Mouse (Mus musculus): ENCODE results near the gene Fam161b. TPM values are rescaled to one million over a fixed set of nuclear protein-coding genes. Genes with fewer than 3 reads are reported as not detected.

Gene Fam161b
- polyA plus RNA-seq, 1 experiment from 2014 or later, result 21.1 TPM

DNA sequence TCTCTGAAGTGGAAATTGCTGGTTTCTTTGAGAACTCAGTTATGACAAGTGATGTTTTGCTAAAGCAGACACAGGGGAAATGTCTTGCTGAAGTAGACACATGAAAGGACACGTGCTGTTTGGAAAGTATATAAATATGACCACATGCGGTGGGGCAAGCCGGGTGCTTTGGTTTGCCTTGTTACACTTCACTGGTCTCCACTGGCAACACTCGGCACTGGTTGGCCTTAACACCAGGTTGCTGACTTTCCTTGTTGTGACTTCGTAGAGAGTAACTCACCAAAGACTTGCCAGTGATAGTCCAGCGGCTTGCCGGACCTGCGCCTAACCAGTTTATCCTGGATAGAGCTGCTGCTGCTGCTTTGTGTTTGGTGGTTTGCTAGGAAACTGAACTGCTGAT is 26.5 kb upstream of the Fam161b start:
- no peak for ATAC-seq
- H3K4me3 ChIP-seq (ENCODE audit: low read depth, low read length), result no peak overlapping the region

GRCm38 (mm10) chr12:84385408-84385807 is 23.8 kb upstream of the Fam161b start:
- Histone ChIP-seq H3K4me1 (ENCODE audit: control insufficient read depth, insufficient read depth, low read length) (no peaks in the 10 kb centered on the region), H3K9me3 (replicated peaks; ENCODE audit: control insufficient read depth, low read length, poor library complexity, severe bottlenecking) (no peaks in the 10 kb centered on the region), H3K36me3 (ENCODE audit: control insufficient read depth, insufficient read depth, low read length) (no peaks in the 10 kb centered on the region; the same call in 1 of the 2 replicates), H3K4me3 (ENCODE audit: low read depth, low read length) (no peak overlapping the region), H3K27ac (ENCODE audit: low read length) (no peak overlapping the region), H3K9ac (ENCODE audit: low read depth, low read length) (no peak overlapping the region), H3K4me2 (ENCODE audit: low read length) (no peak overlapping the region), H3K27me3 (ENCODE audit: control insufficient read depth, insufficient read depth, low read depth, low read length) (no peaks in the 10 kb centered on the region)
- 93% methylated on average over 4 of the region's 4 CpGs for WGBS
- ATAC-seq, result no peak

More for the DNA sequence above, 26.5 kb upstream of the Fam161b start:
- H3K4me1 ChIP-seq (ENCODE audit: control insufficient read depth, insufficient read depth, low read length), result no peaks in the 10 kb centered on the region
- H3K4me2 ChIP-seq (ENCODE audit: low read length), result no peak overlapping the region
- H3K36me3 ChIP-seq (ENCODE audit: control insufficient read depth, insufficient read depth, low read length), result peaks cover 3% of the 10 kb centered on the region; the same call in 1 of the 2 replicates
- 89% methylated on average over 8 of the region's 8 CpGs for WGBS
- no peak overlapping the region for H3K27ac ChIP-seq (ENCODE audit: low read length)
- no peaks in the 10 kb centered on the region for H3K27me3 ChIP-seq (ENCODE audit: control insufficient read depth, insufficient read depth, low read depth, low read length)
- H3K9ac ChIP-seq (ENCODE audit: low read depth, low read length), result no peak overlapping the region
- H3K9me3 ChIP-seq (replicated peaks; ENCODE audit: control insufficient read depth, low read length, poor library complexity, severe bottlenecking), result no peaks in the 10 kb centered on the region

DNA sequence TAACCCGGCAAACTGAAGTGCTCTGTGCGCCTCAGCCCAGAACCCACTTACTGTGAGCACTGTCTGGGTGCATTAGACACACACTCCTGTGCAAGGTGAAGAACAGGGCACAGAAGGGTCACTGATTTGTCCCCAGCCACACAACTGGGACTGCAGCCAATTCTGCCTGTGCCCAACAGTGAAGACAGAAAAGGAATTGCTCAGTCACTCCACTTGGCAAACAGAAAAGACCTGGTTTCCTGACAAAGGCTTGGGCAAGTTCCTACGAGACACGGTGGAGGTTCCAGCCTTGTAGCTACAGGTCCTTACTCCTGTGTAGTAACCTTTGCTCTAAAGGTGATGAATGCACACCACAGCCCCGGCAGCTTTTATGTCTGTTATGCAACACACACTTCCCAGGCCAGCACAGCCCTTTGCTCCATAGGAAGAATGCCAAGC is 23.0 kb upstream of the Fam161b start:
- Histone ChIP-seq H3K9ac (ENCODE audit: low read depth, low read length) (no peak overlapping the region), H3K27me3 (ENCODE audit: control insufficient read depth, insufficient read depth, low read depth, low read length) (no peaks in the 10 kb centered on the region), H3K4me3 (ENCODE audit: low read depth, low read length) (no peak overlapping the region), H3K4me1 (ENCODE audit: control insufficient read depth, insufficient read depth, low read length) (no peaks in the 10 kb centered on the region), H3K4me2 (ENCODE audit: low read length) (no peak overlapping the region), H3K36me3 (ENCODE audit: control insufficient read depth, insufficient read depth, low read length) (no peaks in the 10 kb centered on the region; the same call in 1 of the 2 replicates), H3K9me3 (replicated peaks; ENCODE audit: control insufficient read depth, low read length, poor library complexity, severe bottlenecking) (no peaks in the 10 kb centered on the region), H3K27ac (ENCODE audit: low read length) (no peak overlapping the region)
- ATAC-seq, result no peak
- WGBS, result 77% methylated on average over 5 of the region's 5 CpGs

GRCm38 (mm10) chr12:84382369-84382768 is 20.7 kb upstream of the Fam161b start:
- H3K4me3 ChIP-seq (ENCODE audit: low read depth, low read length), result no peak overlapping the region
- no peaks in the 10 kb centered on the region for H3K4me1 ChIP-seq (ENCODE audit: control insufficient read depth, insufficient read depth, low read length)
- H3K36me3 ChIP-seq (ENCODE audit: control insufficient read depth, insufficient read depth, low read length), result peaks cover 4% of the 10 kb centered on the region; the same call in 1 of the 2 replicates
- H3K27ac ChIP-seq (ENCODE audit: low read length), result no peak overlapping the region
- H3K9me3 ChIP-seq (replicated peaks; ENCODE audit: control insufficient read depth, low read length, poor library complexity, severe bottlenecking), result no peaks in the 10 kb centered on the region
- ATAC-seq, result no peak
- H3K9ac ChIP-seq (ENCODE audit: low read depth, low read length), result no peak overlapping the region
- WGBS, result 91% methylated on average over 4 of the region's 4 CpGs
- H3K27me3 ChIP-seq (ENCODE audit: control insufficient read depth, insufficient read depth, low read depth, low read length), result no peaks in the 10 kb centered on the region
- no peak overlapping the region for H3K4me2 ChIP-seq (ENCODE audit: low read length)

DNA sequence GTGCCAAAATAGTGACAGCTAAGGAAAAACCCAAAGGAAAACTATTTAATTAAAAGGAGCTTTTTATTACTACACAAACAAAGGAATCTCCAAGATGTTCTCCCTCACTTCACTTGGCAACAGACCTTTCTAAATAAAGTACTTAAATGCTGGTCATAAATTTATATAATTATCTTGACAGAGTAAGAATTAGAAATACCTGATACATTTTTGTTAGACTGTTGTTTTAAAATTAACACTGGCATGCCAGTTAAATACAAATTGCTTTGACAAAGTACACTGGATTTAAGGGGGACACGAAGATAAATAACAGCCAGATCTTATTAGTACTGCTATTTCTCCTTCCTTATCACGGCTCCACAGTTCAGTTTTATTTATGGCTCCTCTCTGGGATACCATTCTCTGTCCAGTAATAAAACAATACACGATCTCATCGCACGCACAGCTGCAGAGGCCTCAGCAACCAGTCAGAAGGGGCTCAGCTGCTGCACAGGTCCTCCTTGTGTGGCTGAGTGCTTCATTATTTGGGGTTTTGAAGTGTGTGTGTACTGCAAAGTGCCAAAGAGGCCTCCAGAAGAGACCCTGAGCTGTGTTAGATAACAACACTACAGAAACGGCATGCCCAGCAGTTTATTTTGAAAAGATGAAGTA is 12.3 kb upstream of the Fam161b start:
- WGBS, result 82% methylated on average over 6 of the region's 6 CpGs
- Histone ChIP-seq H3K4me1 (ENCODE audit: control insufficient read depth, insufficient read depth, low read length) (no peaks in the 10 kb centered on the region), H3K36me3 (ENCODE audit: control insufficient read depth, insufficient read depth, low read length) (peaks cover 36% of the 10 kb centered on the region), H3K9ac (ENCODE audit: low read depth, low read length) (no peak overlapping the region), H3K9me3 (replicated peaks; ENCODE audit: control insufficient read depth, low read length, poor library complexity, severe bottlenecking) (no peaks in the 10 kb centered on the region), H3K27me3 (ENCODE audit: control insufficient read depth, insufficient read depth, low read depth, low read length) (no peaks in the 10 kb centered on the region), H3K4me3 (ENCODE audit: low read depth, low read length) (no peak overlapping the region), H3K27ac (ENCODE audit: low read length) (no peak overlapping the region), H3K4me2 (ENCODE audit: low read length) (no peak overlapping the region)
- no peak for ATAC-seq

DNA sequence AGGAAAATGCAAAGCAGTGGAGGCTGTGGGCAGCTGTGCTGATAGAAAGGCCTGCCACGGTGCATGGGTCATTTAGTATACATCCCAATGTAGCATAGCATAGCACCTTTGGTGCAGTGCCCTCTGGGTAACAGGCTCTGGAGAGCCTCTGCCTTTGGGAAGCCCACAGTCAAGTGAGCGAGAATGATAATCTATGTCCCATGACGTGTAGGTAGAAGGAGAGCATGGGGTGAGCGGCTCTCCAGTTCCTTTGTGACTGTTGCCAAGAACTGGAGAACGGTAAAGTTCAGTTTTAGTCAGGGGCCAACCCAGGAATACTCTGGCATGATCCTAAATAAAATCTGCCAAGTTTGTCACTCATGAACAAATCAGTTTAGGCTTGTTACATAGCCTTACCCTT is 10.0 kb upstream of the Fam161b start:
- Histone ChIP-seq H3K9ac (ENCODE audit: low read depth, low read length) (no peak overlapping the region), H3K36me3 (ENCODE audit: control insufficient read depth, insufficient read depth, low read length) (peaks cover 37% of the 10 kb centered on the region), H3K27ac (ENCODE audit: low read length) (no peak overlapping the region), H3K4me1 (ENCODE audit: control insufficient read depth, insufficient read depth, low read length) (no peaks in the 10 kb centered on the region), H3K27me3 (ENCODE audit: control insufficient read depth, insufficient read depth, low read depth, low read length) (no peaks in the 10 kb centered on the region), H3K4me3 (ENCODE audit: low read depth, low read length) (no peak overlapping the region), H3K9me3 (replicated peaks; ENCODE audit: control insufficient read depth, low read length, poor library complexity, severe bottlenecking) (no peaks in the 10 kb centered on the region), H3K4me2 (ENCODE audit: low read length) (no peak overlapping the region)
- no peak for ATAC-seq
- 93% methylated on average over 5 of the region's 5 CpGs for WGBS

- H3K4me3 ChIP-seq (ENCODE audit: low read depth, low read length), result no peak overlapping the region
- H3K9ac ChIP-seq (ENCODE audit: low read depth, low read length), result no peak overlapping the region
- no peaks in the 10 kb centered on the region for H3K27me3 ChIP-seq (ENCODE audit: control insufficient read depth, insufficient read depth, low read depth, low read length)
- 73% methylated on average over 9 of the region's 9 CpGs for WGBS
- no peak for ATAC-seq
- no peak overlapping the region for H3K27ac ChIP-seq (ENCODE audit: low read length)
- H3K36me3 ChIP-seq (ENCODE audit: control insufficient read depth, insufficient read depth, low read length), result peaks cover 27% of the 10 kb centered on the region
- peaks cover 14% of the 10 kb centered on the region for H3K4me1 ChIP-seq (ENCODE audit: control insufficient read depth, insufficient read depth, low read length)
- no peak overlapping the region for H3K4me2 ChIP-seq (ENCODE audit: low read length)
- no peaks in the 10 kb centered on the region for H3K9me3 ChIP-seq (replicated peaks; ENCODE audit: control insufficient read depth, low read length, poor library complexity, severe bottlenecking)
Observed at GRCm38 (mm10) chr12:84366971-84367370, 5.3 kb upstream of the Fam161b start.

GRCm38 (mm10) chr12:84365137-84365536 is 3.5 kb upstream of the Fam161b start:
- no peak overlapping the region for H3K4me2 ChIP-seq (ENCODE audit: low read length)
- H3K9ac ChIP-seq (ENCODE audit: low read depth, low read length), result no peak overlapping the region
- H3K36me3 ChIP-seq (ENCODE audit: control insufficient read depth, insufficient read depth, low read length), result peaks cover 10% of the 10 kb centered on the region
- peaks cover 22% of the 10 kb centered on the region for H3K4me1 ChIP-seq (ENCODE audit: control insufficient read depth, insufficient read depth, low read length)
- no peaks in the 10 kb centered on the region for H3K27me3 ChIP-seq (ENCODE audit: control insufficient read depth, insufficient read depth, low read depth, low read length)
- no peak overlapping the region for H3K4me3 ChIP-seq (ENCODE audit: low read depth, low read length)
- WGBS, result 97% methylated on average over 6 of the region's 6 CpGs
- ATAC-seq, result no peak
- no peak overlapping the region for H3K27ac ChIP-seq (ENCODE audit: low read length)
- H3K9me3 ChIP-seq (replicated peaks; ENCODE audit: control insufficient read depth, low read length, poor library complexity, severe bottlenecking), result no peaks in the 10 kb centered on the region

DNA sequence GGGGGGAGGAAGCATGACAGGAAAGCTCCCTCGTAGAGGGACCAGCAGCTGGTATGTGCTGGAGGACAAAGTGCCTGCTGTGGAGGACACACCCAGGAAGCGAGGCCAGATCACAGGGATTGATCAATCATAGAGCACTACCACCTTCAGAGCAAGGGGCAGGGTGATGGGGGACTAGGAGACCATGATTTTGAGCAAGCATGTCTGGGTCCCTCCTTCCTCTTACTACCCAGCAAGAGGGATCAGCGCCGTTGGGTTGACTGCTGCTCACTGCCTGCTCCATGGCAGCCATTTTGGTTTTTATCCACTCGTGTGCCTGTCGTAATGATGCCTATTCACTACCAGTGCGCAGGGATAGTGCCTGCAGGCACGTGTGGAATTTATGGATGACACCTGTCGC is 2.7 kb upstream of the Fam161b start:
- H3K9me3 ChIP-seq (replicated peaks; ENCODE audit: control insufficient read depth, low read length, poor library complexity, severe bottlenecking), result no peaks in the 10 kb centered on the region
- no peak for ATAC-seq
- H3K4me3 ChIP-seq (ENCODE audit: low read depth, low read length), result no peak overlapping the region
- peaks cover 22% of the 10 kb centered on the region for H3K4me1 ChIP-seq (ENCODE audit: control insufficient read depth, insufficient read depth, low read length)
- H3K4me2 ChIP-seq (ENCODE audit: low read length), result no peak overlapping the region
- peaks cover 7% of the 10 kb centered on the region; the same call in 1 of the 2 replicates for H3K36me3 ChIP-seq (ENCODE audit: control insufficient read depth, insufficient read depth, low read length)
- H3K9ac ChIP-seq (ENCODE audit: low read depth, low read length), result no peak overlapping the region
- H3K27me3 ChIP-seq (ENCODE audit: control insufficient read depth, insufficient read depth, low read depth, low read length), result no peaks in the 10 kb centered on the region
- 88% methylated on average over 9 of the region's 9 CpGs for WGBS
- H3K27ac ChIP-seq (ENCODE audit: low read length), result no peak overlapping the region

All from midbrain, embryonic 16.5 days (tissue).